In the genomic region with DNA sequence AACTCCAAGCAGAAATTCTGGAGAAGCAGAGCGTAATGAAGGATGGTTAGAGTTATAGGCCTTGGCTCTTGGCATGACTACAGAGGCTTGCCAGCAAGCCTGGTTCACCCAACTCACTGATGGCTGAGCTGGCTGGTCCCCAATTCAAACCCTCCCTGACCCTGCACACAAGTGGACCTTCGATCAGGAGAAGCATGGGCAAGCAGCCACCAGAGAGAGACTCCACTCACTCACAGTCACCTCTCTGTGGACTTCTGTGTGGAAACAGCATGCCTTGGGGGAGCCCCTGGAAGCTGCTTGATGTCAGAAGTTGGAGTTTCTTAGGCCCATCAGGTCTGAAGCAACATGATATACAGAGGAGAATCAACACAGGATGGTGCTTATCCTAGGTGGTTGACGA, we compare ENCODE assay signal across 21 mouse cellular contexts.
DNase-seq lines count a peak whose midpoint lies in the region; ATAC-seq and TF ChIP-seq lines count a peak whose summit lies in the region.
"Had no signal": no experiment of that assay in that cellular context is flagged by ENCODE, and none has a peak within 500 bp of the region (broad histone marks: within the 10 kb centered on the region; RNA-seq: fewer than 3 reads in every experiment).

No protein-coding gene starts in this region.

- dilution Hi-C loops in CH12.LX (cut with MboI; ENCODE audit: extremely low pct_ligation_motif_present, extremely low pct_unique_long_range_greater_than_20kb, low sequenced_read_pairs) = no loop called here

- no peak for TF ChIP-seq CTCF in CH12.LX (conservative IDR thresholded peaks at IDR 0.05 in 1 of 2, IDR thresholded peaks at IDR 0.05 in 1 of 2; ENCODE audit: low read depth in 2 of 2, low read length in 2 of 2)

- 0 out of 2 replicates have a peak overlapping the region, but pooled peaks have one; percentile 25 for H3K27ac ChIP-seq in forebrain, embryonic 15.5 days (replicated peaks)
- no peak overlapping the region for H3K27ac ChIP-seq in forebrain, embryonic 12.5 days
- 0 out of 2 replicates have a peak overlapping the region, but pooled peaks have one; percentile 15 for H3K27ac ChIP-seq in CH12.LX (ENCODE audit: insufficient read depth, low read depth)
- H3K27ac ChIP-seq: embryonic facial prominence, embryonic 13.5 days; embryonic facial prominence, embryonic 15.5 days; forebrain, embryonic 10.5 days; forebrain, embryonic 13.5 days had no signal

- TF ChIP-seq EP300 in CH12.LX (IDR thresholded peaks at IDR 0.05; ENCODE audit: low read length) = no peak

- H3K4me2 ChIP-seq in forebrain, embryonic 15.5 days (replicated peaks) = no peak overlapping the region
- H3K4me2 ChIP-seq in forebrain, embryonic 12.5 days = no peak overlapping the region
- no peak overlapping the region for H3K4me2 ChIP-seq in CH12.LX (ENCODE audit: insufficient read depth, low read depth, poor library complexity, severe bottlenecking)
- H3K4me2 ChIP-seq: embryonic facial prominence, embryonic 13.5 days; embryonic facial prominence, embryonic 15.5 days; forebrain, embryonic 13.5 days had no signal

- H3K4me3 ChIP-seq in forebrain, embryonic 15.5 days = no peak overlapping the region
- H3K4me3 ChIP-seq in forebrain, embryonic 12.5 days (replicated peaks) = no peak overlapping the region
- H3K4me3 ChIP-seq in CH12.LX (replicated peaks in 1 of 3; ENCODE audit: low read depth in 2 of 3, low read length in 2 of 3, poor library complexity in 1 of 3) = no peak overlapping the region
- H3K4me3 ChIP-seq: embryonic facial prominence, embryonic 13.5 days; embryonic facial prominence, embryonic 15.5 days; erythroblast, embryonic 14.5 days; forebrain, embryonic 10.5 days; forebrain, embryonic 13.5 days had no signal

- no peak for ATAC-seq in forebrain, embryonic 15.5 days (replicated peaks)
- ATAC-seq in forebrain, embryonic 12.5 days (ENCODE audit: low FRiP score) = no peak
- ATAC-seq: CD4-positive, CD25-positive, alpha-beta regulatory T cell, adult 4 months; forebrain, embryonic 13.5 days had no signal

- H3K9me3 ChIP-seq in forebrain, embryonic 15.5 days = no peaks in the 10 kb centered on the region
- no peaks in the 10 kb centered on the region for H3K9me3 ChIP-seq in forebrain, embryonic 12.5 days
- no peaks in the 10 kb centered on the region for H3K9me3 ChIP-seq in CH12.LX (replicated peaks; ENCODE audit: low read length)
- H3K9me3 ChIP-seq: embryonic facial prominence, embryonic 13.5 days; embryonic facial prominence, embryonic 15.5 days; forebrain, embryonic 10.5 days; forebrain, embryonic 13.5 days had no signal

- H3K4me1 ChIP-seq in forebrain, embryonic 15.5 days = no peaks in the 10 kb centered on the region
- H3K4me1 ChIP-seq in forebrain, embryonic 12.5 days = no peaks in the 10 kb centered on the region
- H3K4me1 ChIP-seq in CH12.LX (ENCODE audit: control insufficient read depth in 1 of 2, insufficient read depth in 2 of 2) = peaks cover 29 to 96% of the 10 kb centered on the region in 2 experiments
- H3K4me1 ChIP-seq: forebrain, embryonic 13.5 days had no signal

- TF ChIP-seq RAD21 in CH12.LX (IDR thresholded peaks at IDR 0.05; ENCODE audit: low read depth, low read length) = no peak

- peaks cover 73% of the 10 kb centered on the region for H3K79me2 ChIP-seq in CH12.LX (replicated peaks; ENCODE audit: control insufficient read depth, extremely low read depth, insufficient read depth, poor library complexity, severe bottlenecking)

- no peaks in the 10 kb centered on the region for H3K36me3 ChIP-seq in forebrain, embryonic 15.5 days
- no peaks in the 10 kb centered on the region for H3K36me3 ChIP-seq in forebrain, embryonic 12.5 days (replicated peaks)
- peaks cover 72 to 98% of the 10 kb centered on the region in 2 experiments for H3K36me3 ChIP-seq in CH12.LX (replicated peaks in 1 of 2; ENCODE audit: control insufficient read depth in 1 of 2, insufficient read depth in 1 of 2, low read length in 1 of 2)
- H3K36me3 ChIP-seq: forebrain, embryonic 10.5 days had no signal

- WGBS in forebrain, embryonic 15.5 days = 82% methylated on average over 3 of the region's 3 CpGs
- 84% methylated on average over 3 of the region's 3 CpGs for WGBS in forebrain, embryonic 12.5 days

- in situ Hi-C loops in CH12.LX (cut with MboI; ENCODE audit: low pct_ligation_motif_present, low pct_unique_long_range_greater_than_20kb, low sequenced_read_pairs) = loop anchor here (10.0 kb wide), 1 partner anchor 97 kb away; no protein-coding TSS in a partner anchor

- no peaks in the 10 kb centered on the region for H3K27me3 ChIP-seq in forebrain, embryonic 15.5 days
- no peaks in the 10 kb centered on the region for H3K27me3 ChIP-seq in forebrain, embryonic 12.5 days
- H3K27me3 ChIP-seq in CH12.LX (replicated peaks) = no peaks in the 10 kb centered on the region
- H3K27me3 ChIP-seq: embryonic facial prominence, embryonic 13.5 days; embryonic facial prominence, embryonic 15.5 days; forebrain, embryonic 13.5 days had no signal

- peak; percentile 31 for DNase-seq in adrenal gland, postnatal 10 days
- DNase-seq in adrenal gland, postnatal 4 days (ENCODE audit: low spot score in 2 of 2) = no peak
- DNase-seq in CH12.LX (ENCODE audit: extremely low read depth) = no peak
- DNase-seq: adrenal gland, adult 2 months; adrenal gland, postnatal 14 days; adrenal gland, postnatal 36 days; B cell, adult 2 months; cerebellum, adult 11 months; cerebellum, adult 18-20 months; cerebellum, adult 8-10 months; cerebellum, adult 9-11 months; cerebellum, postnatal 36 days; embryo, embryonic 11 days had no signal

- no peak overlapping the region for H3K9ac ChIP-seq in forebrain, embryonic 15.5 days (replicated peaks)
- H3K9ac ChIP-seq in forebrain, embryonic 12.5 days = no peak overlapping the region
- H3K9ac ChIP-seq in CH12.LX (ENCODE audit: insufficient read depth, low read depth) = no peak overlapping the region
- H3K9ac ChIP-seq: embryonic facial prominence, embryonic 13.5 days; embryonic facial prominence, embryonic 15.5 days; forebrain, embryonic 13.5 days had no signal

- no peak for TF ChIP-seq POLR2A in CH12.LX (IDR thresholded peaks at IDR 0.05; ENCODE audit: low read depth, low read length)

TF ChIP-seq in CH12.LX, 34 proteins besides CTCF, POLR2A, EP300 and RAD21:
- TF ChIP-seq ELF1 (IDR thresholded peaks at IDR 0.05; ENCODE audit: low read depth, low read length) (no peak), NRF1 (IDR thresholded peaks at IDR 0.05; ENCODE audit: low read depth, low read length) (no peak), MXI1 (IDR thresholded peaks at IDR 0.05; ENCODE audit: low read depth, low read length) (no peak), KAT2A (IDR thresholded peaks at IDR 0.05; ENCODE audit: insufficient replicate concordance, low read length) (no peak), TCF12 (IDR thresholded peaks at IDR 0.05; ENCODE audit: low read depth, low read length) (no peak), ZKSCAN1 (IDR thresholded peaks at IDR 0.05; ENCODE audit: borderline replicate concordance, low read depth, low read length) (no peak), E2F4 (IDR thresholded peaks at IDR 0.05; ENCODE audit: insufficient replicate concordance, low read depth, low read length) (no peak), SIN3A (IDR thresholded peaks at IDR 0.05; ENCODE audit: low read length) (no peak), ETS1 (conservative IDR thresholded peaks at IDR 0.05; ENCODE audit: low read depth, low read length) (no peak), IRF4 (IDR thresholded peaks at IDR 0.05; ENCODE audit: low read depth, low read length) (no peak), NELFE (IDR thresholded peaks at IDR 0.05; ENCODE audit: low read depth, low read length) (no peak), USF2 (conservative IDR thresholded peaks at IDR 0.05; ENCODE audit: low read depth, low read length) (no peak), ZMIZ1 (IDR thresholded peaks at IDR 0.05; ENCODE audit: low read depth, low read length) (no peak), JUN (IDR thresholded peaks at IDR 0.05; ENCODE audit: insufficient read depth, low read depth, low read length) (no peak), MAFK (IDR thresholded peaks at IDR 0.05; ENCODE audit: insufficient replicate concordance, low read length) (no peak), GABPA (IDR thresholded peaks at IDR 0.05; ENCODE audit: insufficient replicate concordance, low read depth, low read length) (no peak)
